Mouse (Mus musculus) lung, postnatal 0 days (tissue): ENCODE measurements around the gene Tmem40. TPM values are rescaled to one million over a fixed set of nuclear protein-coding genes. Genes with fewer than 3 reads are reported as not detected.
A peak's percentile ranks its signal among the peaks of the same experiment; 100 is the strongest.

Source experiments
- ATAC-seq: fragments of 200-750 bp; cut with Nextera tagmentation; 2 replicates; pipeline ENCODE4 v1.8.0; 2017; ENCODE audit warnings: moderate library complexity
- DNase-seq: peaks from one replicate; pipeline ENCODE4 v3.0.0-alpha.2; 2016; ENCODE audit warnings: low spot score
- H3K27ac ChIP-seq: fragments of 300-500 bp; sonication (generic); 2 replicates; pipeline ENCODE4 v1.5.1; 2014; ENCODE audit warnings: antibody characterized with exemption, mild to moderate bottlenecking, low read length, mixed read lengths
- H3K27me3 ChIP-seq: fragments of 300-500 bp; sonication (generic); replicated peaks from 2 replicates; pipeline ENCODE4 v1.6.1; 2014; ENCODE audit warnings: low read length, mixed read lengths; ENCODE audit not compliant: insufficient read depth
- H3K36me3 ChIP-seq: fragments of 300-500 bp; sonication (generic); 2 replicates; pipeline ENCODE4 v1.6.1; 2014; ENCODE audit warnings: low read length, mixed read lengths; ENCODE audit not compliant: insufficient read depth
- H3K4me1 ChIP-seq: fragments of 300-500 bp; sonication (generic); 2 replicates; pipeline ENCODE4 v1.6.1; 2014; ENCODE audit warnings: antibody characterized with exemption, low read depth, low read length, mixed read lengths; ENCODE audit not compliant: insufficient read depth
- H3K4me2 ChIP-seq: fragments of 300-500 bp; sonication (generic); replicated peaks from 2 replicates; pipeline ENCODE4 v1.6.1; 2014; ENCODE audit warnings: low read depth, mild to moderate bottlenecking, low read length, moderate library complexity, mixed read lengths
- H3K4me3 ChIP-seq: fragments of 300-500 bp; sonication (generic); 2 replicates; pipeline ENCODE4 v1.5.1; 2014; ENCODE audit warnings: low read depth, low read length
- H3K9ac ChIP-seq: fragments of 300-500 bp; sonication (generic); replicated peaks from 2 replicates; pipeline ENCODE4 v1.6.1; 2014; ENCODE audit warnings: low read depth, mild to moderate bottlenecking
- H3K9me3 ChIP-seq: fragments of 300-500 bp; sonication (generic); 2 replicates; pipeline ENCODE4 v1.6.1; 2016; ENCODE audit warnings: low read length, mixed read lengths
- CTCF ChIP-seq: IDR thresholded peaks from 2 replicates; pipeline ENCODE4 v1.5.1; 2016; ENCODE audit warnings: antibody characterized with exemption, mild to moderate bottlenecking
- EP300 ChIP-seq: IDR thresholded peaks from 2 replicates; pipeline ENCODE4 v1.6.1; 2016; ENCODE audit warnings: antibody characterized with exemption, mild to moderate bottlenecking, control low read depth
- WGBS: fragments of 180-500 bp; shearing (Covaris S2); extraction: QIAGEN DNeasy Blood & Tissue Kit; methylation state at CpG from one replicate; pipeline ENCODE4 v1.1.7; 2014; 5-methylcytosine and 5-hydroxymethylcytosine counted together
- polyA plus RNA-seq: library from polyadenylated mRNA; unstranded; fragments of >200 nt; fragmentation: Nextera tagmentation; extraction: Ambion mirVana; gene quantifications from 2 replicates; pipeline ENCODE4 v1.2.1, GENCODE M21; 2015

Tmem40 gene
- polyA plus RNA-seq, 1 experiment from 2014 or later = 5.5 TPM

- Histone ChIP-seq H3K36me3 (no peaks in the 10 kb centered on the region), H3K4me3 (no peak overlapping the region), H3K4me1 (peaks cover 12% of the 10 kb centered on the region; the same call in 1 of the 2 replicates), H3K27me3 (no peaks in the 10 kb centered on the region), H3K27ac (peak overlapping the region; percentile 77), H3K9me3 (no peaks in the 10 kb centered on the region), H3K4me2 (peak overlapping the region; percentile 20; the same call in 1 of the 2 replicates), H3K9ac (no peak overlapping the region)
- ATAC-seq (peak; percentile 91), DNase-seq (peak; percentile 86)
- TF ChIP-seq CTCF (peak; percentile 39), EP300 (peak; percentile 68)
- WGBS = 13% methylated on average over 7 of the region's 7 CpGs
These were observed 2.0 kb upstream of the Tmem40 start for GRCm38 (mm10) chr6:115764179-115764578.

GRCm38 (mm10) chr6:115760982-115761381 is 1.2 kb downstream of the Tmem40 start:
- Histone ChIP-seq H3K4me3 (no peak overlapping the region), H3K4me1 (peaks cover 12% of the 10 kb centered on the region; the same call in 1 of the 2 replicates), H3K36me3 (no peaks in the 10 kb centered on the region), H3K9me3 (no peaks in the 10 kb centered on the region), H3K27ac (no peak overlapping the region), H3K27me3 (no peaks in the 10 kb centered on the region), H3K4me2 (no peak overlapping the region), H3K9ac (no peak overlapping the region)
- ATAC-seq (no peak), DNase-seq (no peak)
- TF ChIP-seq CTCF (no peak), EP300 (no peak)
- 46% methylated on average over 4 of the region's 4 CpGs for WGBS

- WGBS = 90% methylated on average over 4 of the region's 4 CpGs
- no peak for DNase-seq
- Histone ChIP-seq H3K9me3 (no peaks in the 10 kb centered on the region), H3K27ac (no peak overlapping the region), H3K27me3 (no peaks in the 10 kb centered on the region), H3K9ac (no peak overlapping the region), H3K4me1 (peaks cover 12% of the 10 kb centered on the region; the same call in 1 of the 2 replicates), H3K4me2 (no peak overlapping the region), H3K4me3 (no peak overlapping the region), H3K36me3 (no peaks in the 10 kb centered on the region)
- no peak for ATAC-seq
- TF ChIP-seq CTCF (no peak), EP300 (no peak)
These were observed 2.1 kb downstream of the Tmem40 start for GRCm38 (mm10) chr6:115760137-115760536.

GRCm38 (mm10) chr6:115759461-115759860 is 2.7 kb downstream of the Tmem40 start:
- no peak overlapping the region for H3K9ac ChIP-seq
- H3K4me1 ChIP-seq = peaks cover 12% of the 10 kb centered on the region; the same call in 1 of the 2 replicates
- 25% methylated on average over 5 of the region's 5 CpGs for WGBS
- H3K4me2 ChIP-seq = no peak overlapping the region
- no peak for TF ChIP-seq CTCF
- no peak for TF ChIP-seq EP300
- ATAC-seq (peak; percentile 59), DNase-seq (peak; percentile 46)
- H3K4me3 ChIP-seq = no peak overlapping the region
- no peaks in the 10 kb centered on the region for H3K27me3 ChIP-seq
- no peaks in the 10 kb centered on the region for H3K9me3 ChIP-seq
- 0 out of 2 replicates have a peak overlapping the region, but pooled peaks have one; percentile 51 for H3K27ac ChIP-seq
- H3K36me3 ChIP-seq = no peaks in the 10 kb centered on the region

- Histone ChIP-seq H3K27ac (0 out of 2 replicates have a peak overlapping the region, but pooled peaks have one; percentile 51), H3K36me3 (no peaks in the 10 kb centered on the region), H3K4me2 (no peak overlapping the region), H3K4me1 (peaks cover 9% of the 10 kb centered on the region; the same call in 1 of the 2 replicates), H3K27me3 (no peaks in the 10 kb centered on the region), H3K9me3 (no peaks in the 10 kb centered on the region), H3K4me3 (no peak overlapping the region), H3K9ac (no peak overlapping the region)
- no peak for TF ChIP-seq CTCF
- TF ChIP-seq EP300 = no peak
- WGBS = 31% methylated on average over 9 of the region's 9 CpGs
- peak; percentile 34 for DNase-seq
- peak; percentile 52 for ATAC-seq
These were observed 3.2 kb downstream of the Tmem40 start for GRCm38 (mm10) chr6:115758981-115759435.

GRCm38 (mm10) chr6:115755536-115755935 is 6.7 kb downstream of the Tmem40 start:
- no peaks in the 10 kb centered on the region for H3K36me3 ChIP-seq
- no peak overlapping the region for H3K4me3 ChIP-seq
- no peaks in the 10 kb centered on the region for H3K9me3 ChIP-seq
- TF ChIP-seq EP300 = no peak
- no peak for TF ChIP-seq CTCF
- no peak overlapping the region for H3K9ac ChIP-seq
- H3K27ac ChIP-seq = no peak overlapping the region
- WGBS = 68% methylated on average over 7 of the region's 7 CpGs
- H3K4me2 ChIP-seq = no peak overlapping the region
- no peak for DNase-seq
- ATAC-seq = no peak
- no peaks in the 10 kb centered on the region for H3K4me1 ChIP-seq
- H3K27me3 ChIP-seq = no peaks in the 10 kb centered on the region
